Mouse (Mus musculus): ENCODE results near the gene Exoc4. TPM values are rescaled to one million over a fixed set of nuclear protein-coding genes. Genes with fewer than 3 reads are reported as not detected.

Exoc4 gene
- total RNA-seq, 2 experiments from 2014 or later = 46.9 to 77.1 TPM

GRCm38 (mm10) chr6:33724596-33724995 lies 475.7 kb downstream of the Exoc4 start:
- no peak for ATAC-seq (replicated peaks; ENCODE audit: low FRiP score, poor library complexity, severe bottlenecking)

GRCm38 (mm10) chr6:33727271-33727670 lies 478.4 kb downstream of the Exoc4 start:
- no peak for ATAC-seq (replicated peaks; ENCODE audit: low FRiP score, poor library complexity, severe bottlenecking)

DNA sequence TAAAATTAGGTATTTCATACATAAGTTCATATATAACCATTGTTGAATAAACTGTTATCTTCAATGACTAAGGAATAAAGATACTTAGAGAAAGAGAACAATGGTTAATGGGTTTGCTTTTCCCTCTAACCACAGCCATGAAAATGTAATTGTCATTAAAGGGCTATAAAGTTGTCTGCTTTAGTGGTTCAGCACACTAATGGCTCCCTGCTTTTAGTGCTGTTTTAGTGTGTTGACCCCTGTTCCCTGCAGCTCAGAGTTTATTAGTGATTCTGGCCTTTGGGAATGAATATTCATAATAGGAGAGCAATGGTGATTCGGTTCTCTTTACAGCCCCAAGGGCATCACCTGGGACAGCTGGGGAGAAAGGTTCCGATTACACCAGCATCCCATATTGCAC lies 483.3 kb downstream of the Exoc4 start:
- no peak for ATAC-seq (replicated peaks; ENCODE audit: low FRiP score, poor library complexity, severe bottlenecking)

DNA sequence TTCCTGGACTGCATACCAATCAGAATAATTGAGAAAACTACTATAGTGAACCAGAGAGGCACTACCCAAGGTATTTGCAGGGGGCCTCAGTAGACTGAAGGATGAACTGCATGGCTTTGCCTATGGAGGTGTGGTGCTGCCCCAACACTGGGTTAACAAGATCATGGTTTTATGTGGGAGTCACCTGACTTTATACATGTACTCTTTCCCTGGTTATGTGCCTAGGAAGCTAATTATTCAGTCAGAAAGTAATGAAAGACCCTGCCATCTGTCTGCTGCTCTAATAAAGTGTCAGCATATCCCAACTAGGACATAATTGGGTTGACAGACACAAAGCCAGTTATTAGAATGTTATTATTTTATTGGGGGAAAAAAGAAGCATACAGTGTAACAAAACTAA lies 484.7 kb downstream of the Exoc4 start:
- ATAC-seq (replicated peaks; ENCODE audit: low FRiP score, poor library complexity, severe bottlenecking) = no peak

DNA sequence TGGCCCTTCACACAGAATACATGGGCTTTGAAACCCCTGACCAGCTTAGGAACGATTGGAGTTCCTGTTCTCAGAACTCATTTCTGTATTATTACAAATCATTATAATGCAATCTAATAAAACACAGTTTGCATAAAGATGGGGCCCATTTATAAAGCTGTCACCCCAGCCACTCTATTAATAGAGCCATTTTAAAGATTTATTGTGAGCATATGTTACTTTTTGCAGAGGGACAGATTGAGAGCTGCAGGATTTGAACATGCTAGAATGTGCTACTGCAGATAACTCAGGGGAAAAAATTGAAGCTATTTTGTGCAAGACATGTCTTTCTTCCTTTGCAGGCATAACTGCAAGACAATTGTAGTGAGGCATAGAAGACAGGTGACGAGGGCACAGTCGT lies 485.1 kb downstream of the Exoc4 start:
- ATAC-seq (replicated peaks; ENCODE audit: low FRiP score, poor library complexity, severe bottlenecking) = no peak

DNA sequence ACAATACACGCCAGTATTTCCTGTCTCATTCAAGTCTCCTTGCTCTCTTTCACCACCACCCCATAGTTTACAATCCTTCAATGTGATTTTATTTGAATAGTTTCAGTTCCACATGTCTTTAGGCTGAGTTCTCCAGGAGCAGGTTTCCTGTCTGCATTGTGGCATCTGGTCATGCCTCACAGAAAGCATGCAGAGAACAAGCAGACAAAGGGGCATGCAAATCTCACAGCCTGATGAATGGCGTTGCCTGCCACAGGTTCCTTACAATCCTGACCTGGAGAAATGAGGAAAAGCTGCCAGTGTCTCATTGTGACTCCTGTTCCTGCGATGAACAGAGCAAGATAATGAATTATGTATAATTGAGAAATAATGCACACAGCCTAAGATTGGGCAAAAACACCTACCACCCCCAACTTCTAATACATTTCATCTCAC lies 490.0 kb downstream of the Exoc4 start:
- no peak for ATAC-seq (replicated peaks; ENCODE audit: low FRiP score, poor library complexity, severe bottlenecking)

DNA sequence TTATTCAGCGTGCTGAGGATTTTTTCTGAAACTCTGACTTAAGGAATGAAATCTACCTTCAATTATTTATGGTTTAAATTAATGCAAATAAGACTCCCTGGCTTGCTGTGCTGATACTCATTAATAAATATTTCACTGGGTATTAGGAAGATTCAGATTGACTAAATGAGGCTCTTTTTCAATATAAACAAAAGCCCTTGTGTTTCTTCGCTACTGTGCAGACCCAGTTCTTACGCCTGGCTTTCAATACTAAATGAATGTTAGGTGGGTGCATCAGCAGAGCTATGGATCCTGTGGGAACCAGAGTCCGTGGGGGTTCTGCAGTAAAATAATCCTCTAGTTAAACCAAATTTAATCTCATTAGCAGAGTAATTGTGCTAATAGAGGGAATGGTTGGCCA lies 490.4 kb downstream of the Exoc4 start:
- no peak for ATAC-seq (replicated peaks; ENCODE audit: low FRiP score, poor library complexity, severe bottlenecking)

DNA sequence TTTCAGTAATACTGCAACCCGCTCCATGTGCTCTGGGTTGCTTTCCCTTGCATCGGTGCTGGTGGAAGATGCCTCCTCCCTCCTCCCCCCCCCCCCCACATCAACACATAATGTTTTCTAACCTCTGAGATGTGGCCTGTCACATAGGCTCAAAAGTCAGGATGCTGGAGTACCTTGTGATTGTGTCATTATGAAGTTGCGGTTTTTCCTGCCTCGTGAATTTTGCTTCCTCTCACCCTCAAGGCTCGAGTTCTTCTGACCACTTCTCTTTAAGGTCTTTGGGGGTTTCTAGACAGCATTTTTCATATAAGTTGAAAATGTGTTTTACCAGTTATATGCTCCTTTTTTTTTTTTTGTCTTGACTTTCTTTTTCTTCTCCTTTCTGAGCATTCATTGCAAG lies 507.1 kb downstream of the Exoc4 start:
- ATAC-seq (replicated peaks; ENCODE audit: low FRiP score, poor library complexity, severe bottlenecking) = no peak

GRCm38 (mm10) chr6:33761557-33761956 lies 512.7 kb downstream of the Exoc4 start:
- no peak for ATAC-seq (replicated peaks; ENCODE audit: low FRiP score, poor library complexity, severe bottlenecking)

DNA sequence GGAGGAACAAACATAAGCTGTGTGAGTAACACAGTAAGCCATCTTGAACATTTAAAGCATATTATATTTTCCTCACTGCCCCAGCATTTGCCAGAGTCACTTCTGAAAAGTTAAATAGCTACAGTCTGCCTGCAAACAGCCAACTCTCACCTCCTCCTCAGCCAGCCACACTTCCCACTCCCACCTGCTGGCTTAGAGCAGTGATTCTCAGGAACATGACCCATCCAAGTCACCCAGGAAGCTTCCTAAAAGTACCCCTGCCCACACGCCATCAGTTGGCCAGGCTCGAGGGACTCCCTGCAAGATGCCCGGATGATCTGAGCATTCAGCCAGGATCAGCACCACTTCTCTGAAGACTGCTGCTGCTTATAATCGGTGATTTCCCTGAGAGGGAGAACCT lies 514.4 kb downstream of the Exoc4 start:
- ATAC-seq (replicated peaks; ENCODE audit: low FRiP score, poor library complexity, severe bottlenecking) = no peak

GRCm38 (mm10) chr6:33763970-33764369 lies 515.1 kb downstream of the Exoc4 start:
- no peak for ATAC-seq (replicated peaks; ENCODE audit: low FRiP score, poor library complexity, severe bottlenecking)

GRCm38 (mm10) chr6:33769251-33769650 lies 520.4 kb downstream of the Exoc4 start:
- no peak for ATAC-seq (replicated peaks; ENCODE audit: low FRiP score, poor library complexity, severe bottlenecking)

DNA sequence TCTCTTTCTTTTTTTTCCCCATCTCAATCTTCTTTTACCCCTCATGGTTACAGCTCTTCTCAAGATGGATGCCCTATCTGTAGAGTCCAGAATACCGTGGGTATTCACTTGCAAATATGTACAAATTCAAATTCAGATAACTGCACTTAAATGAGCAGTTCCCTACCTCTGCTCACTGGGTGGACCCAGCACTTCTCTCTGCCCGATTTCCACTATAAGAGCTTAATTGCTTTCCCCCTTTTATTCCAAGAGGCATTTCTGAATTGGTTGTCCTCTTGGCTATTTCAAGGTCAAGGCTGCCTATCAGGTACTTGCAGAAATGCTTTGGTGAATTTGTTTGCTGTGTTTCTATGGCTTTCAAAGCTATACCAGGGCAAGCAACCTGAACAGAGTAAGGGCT lies 521.1 kb downstream of the Exoc4 start:
- ATAC-seq (replicated peaks; ENCODE audit: low FRiP score, poor library complexity, severe bottlenecking) = no peak

GRCm38 (mm10) chr6:33772551-33773315 lies 523.8 kb downstream of the Exoc4 start:
- no peak for ATAC-seq (replicated peaks; ENCODE audit: low FRiP score, poor library complexity, severe bottlenecking)

- no peak for ATAC-seq (replicated peaks; ENCODE audit: low FRiP score, poor library complexity, severe bottlenecking)
Observed at GRCm38 (mm10) chr6:33792604-33793003, 543.7 kb downstream of the Exoc4 start.

DNA sequence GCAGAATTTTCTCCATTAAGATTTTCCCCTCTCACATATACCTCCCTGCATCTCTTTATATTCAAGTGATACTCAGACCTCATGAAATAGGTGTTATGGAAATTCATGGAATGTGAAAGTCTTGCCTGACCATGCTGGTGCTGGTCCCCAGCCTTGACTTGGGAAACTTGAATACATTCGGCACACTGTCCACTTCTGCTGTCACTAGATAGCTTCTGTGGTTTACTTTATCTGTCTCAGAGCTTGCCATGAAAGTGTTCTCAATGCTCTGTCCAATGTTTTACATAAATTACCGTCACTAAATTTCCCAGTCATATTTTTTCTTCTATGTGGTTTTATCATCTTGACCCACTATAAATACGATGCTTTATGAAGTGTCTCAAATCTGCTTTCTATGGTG lies 552.4 kb downstream of the Exoc4 start:
- no peak for ATAC-seq (replicated peaks; ENCODE audit: low FRiP score, poor library complexity, severe bottlenecking)

GRCm38 (mm10) chr6:33803481-33804098 lies 554.7 kb downstream of the Exoc4 start:
- no peak for ATAC-seq (replicated peaks; ENCODE audit: low FRiP score, poor library complexity, severe bottlenecking)

DNA sequence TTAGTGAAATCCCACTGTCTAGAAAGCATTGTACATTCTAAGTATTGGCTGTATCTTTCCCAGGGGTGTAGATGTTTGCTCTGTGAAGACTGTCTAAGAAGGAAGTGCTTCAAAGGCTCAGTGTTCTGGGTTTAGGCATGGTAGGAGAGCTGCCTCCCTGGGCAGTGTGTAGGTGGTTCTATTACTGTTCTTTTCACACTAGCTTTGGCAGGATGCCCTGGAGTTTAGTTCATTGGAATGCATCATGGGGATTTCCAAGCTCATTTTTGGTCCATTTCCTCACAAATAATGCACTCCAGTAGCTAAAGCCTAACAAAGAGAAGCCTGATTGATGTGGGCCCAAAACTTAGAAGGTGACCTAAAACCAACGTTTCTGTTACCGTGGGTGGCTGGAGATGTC lies 555.9 kb downstream of the Exoc4 start:
- no peak for ATAC-seq (replicated peaks; ENCODE audit: low FRiP score, poor library complexity, severe bottlenecking)

GRCm38 (mm10) chr6:33806072-33806782 lies 557.3 kb downstream of the Exoc4 start:
- no peak for ATAC-seq (replicated peaks; ENCODE audit: low FRiP score, poor library complexity, severe bottlenecking)

DNA sequence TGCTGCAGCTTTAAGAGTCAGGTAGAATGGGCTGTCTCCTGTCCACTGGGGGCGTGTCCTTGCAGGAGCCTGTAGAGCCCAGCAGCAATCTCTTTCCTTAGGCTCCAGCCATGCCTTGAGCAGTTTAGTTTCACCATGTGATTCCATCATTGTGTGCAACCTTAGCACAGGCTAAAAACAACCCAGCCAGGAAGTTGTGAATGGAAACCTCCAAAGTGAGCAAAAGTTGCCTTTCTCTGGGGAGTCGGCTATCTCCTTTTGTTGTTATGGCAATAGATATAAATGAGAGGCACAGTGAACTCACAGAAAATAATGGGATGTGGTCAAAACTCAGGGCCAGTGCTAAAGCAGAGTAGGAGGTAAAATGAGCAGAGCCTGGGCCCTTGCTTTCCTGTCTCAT lies 565.5 kb downstream of the Exoc4 start:
- no peak for ATAC-seq (replicated peaks; ENCODE audit: low FRiP score, poor library complexity, severe bottlenecking)

- no peak for ATAC-seq (replicated peaks; ENCODE audit: low FRiP score, poor library complexity, severe bottlenecking)
Observed at GRCm38 (mm10) chr6:33823171-33823570, 574.3 kb downstream of the Exoc4 start.

All from erythroid progenitor cell, adult 5-6 weeks (primary cell).